Mouse (Mus musculus): ENCODE results near the gene Pde3b. TPM values are rescaled to one million over a fixed set of nuclear protein-coding genes. Genes with fewer than 3 reads are reported as not detected.

Gene Pde3b
- polyA plus RNA-seq, 1 experiment from 2014 or later: 8.0 TPM

DNA sequence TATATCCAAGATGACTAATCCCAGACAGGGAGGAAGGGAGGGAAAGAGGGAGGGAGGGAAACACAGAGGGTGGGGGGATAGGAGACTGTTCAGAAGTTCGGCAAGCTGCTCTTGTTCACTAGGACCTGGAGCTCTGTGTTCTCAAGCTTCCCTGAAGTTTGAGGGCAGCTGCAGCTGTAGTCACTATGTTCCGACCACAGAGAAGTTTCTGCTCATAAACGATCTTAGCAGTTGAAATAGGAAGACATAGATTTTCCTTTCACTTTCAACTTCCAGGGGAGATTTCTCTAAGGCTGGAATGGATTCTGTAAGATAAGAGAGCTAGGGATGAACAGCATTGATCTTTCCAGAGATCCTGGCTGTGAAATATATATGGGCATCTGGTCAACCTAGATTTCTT lies 161.8 kb downstream of the Pde3b start:
- H3K9ac ChIP-seq: no peak overlapping the region
- H3K27me3 ChIP-seq: no peaks in the 10 kb centered on the region
- 70% methylated on average over 3 of the region's 3 CpGs for WGBS
- ATAC-seq (ENCODE audit: insufficient number of reproducible peaks, insufficient read depth, low FRiP score, low TSS enrichment): no peak
- no peaks in the 10 kb centered on the region for H3K4me1 ChIP-seq
- no peaks in the 10 kb centered on the region for H3K36me3 ChIP-seq
- H3K4me3 ChIP-seq: no peak overlapping the region
- H3K9me3 ChIP-seq: no peaks in the 10 kb centered on the region
- no peak overlapping the region for H3K27ac ChIP-seq
- H3K4me2 ChIP-seq (replicated peaks): no peak overlapping the region

DNA sequence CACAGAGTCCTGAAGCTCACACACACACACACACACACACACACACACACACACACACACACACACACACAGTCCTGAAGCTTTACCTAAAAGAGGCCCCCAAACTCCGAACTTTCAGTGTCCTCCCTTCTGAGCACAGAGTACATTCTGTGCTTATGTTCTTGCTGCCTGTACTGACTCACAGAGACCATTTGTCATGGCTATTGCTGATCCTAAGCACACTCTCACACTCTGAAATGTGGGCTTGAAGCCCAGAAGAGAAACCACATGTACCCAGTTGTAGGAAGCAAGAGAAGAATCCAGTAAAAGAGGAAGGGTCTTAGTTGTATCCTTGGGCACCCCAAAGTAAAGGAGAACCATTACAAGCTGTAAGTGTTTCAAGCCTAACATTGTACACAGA lies 162.6 kb downstream of the Pde3b start:
- WGBS: 100% methylated on average over 1 of the region's 1 CpGs
- Histone ChIP-seq H3K4me2 (replicated peaks) (no peak overlapping the region), H3K9me3 (no peaks in the 10 kb centered on the region), H3K27me3 (no peaks in the 10 kb centered on the region), H3K36me3 (no peaks in the 10 kb centered on the region), H3K9ac (no peak overlapping the region), H3K4me3 (no peak overlapping the region), H3K4me1 (no peaks in the 10 kb centered on the region), H3K27ac (no peak overlapping the region)
- no peak for ATAC-seq (ENCODE audit: insufficient number of reproducible peaks, insufficient read depth, low FRiP score, low TSS enrichment)

DNA sequence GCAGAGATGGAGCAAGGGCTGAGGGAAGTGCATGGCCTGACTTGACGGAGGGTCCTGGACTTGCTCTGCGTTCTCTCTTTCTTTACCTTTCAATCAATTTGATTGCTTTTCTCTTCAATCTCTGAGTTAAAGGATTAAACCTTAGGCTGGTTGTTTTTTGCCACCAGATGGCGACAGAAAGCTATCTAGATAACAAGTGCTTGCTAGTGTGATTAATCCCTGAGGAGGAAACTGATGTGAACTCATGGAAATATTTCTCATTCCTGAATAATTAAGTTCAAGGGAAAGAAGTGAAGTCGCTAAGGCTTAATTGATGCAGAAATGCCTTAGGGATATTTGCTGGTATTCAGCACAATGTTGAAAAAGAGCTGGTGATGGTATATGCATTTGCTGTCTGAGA lies 165.3 kb downstream of the Pde3b start:
- no peaks in the 10 kb centered on the region for H3K9me3 ChIP-seq

DNA sequence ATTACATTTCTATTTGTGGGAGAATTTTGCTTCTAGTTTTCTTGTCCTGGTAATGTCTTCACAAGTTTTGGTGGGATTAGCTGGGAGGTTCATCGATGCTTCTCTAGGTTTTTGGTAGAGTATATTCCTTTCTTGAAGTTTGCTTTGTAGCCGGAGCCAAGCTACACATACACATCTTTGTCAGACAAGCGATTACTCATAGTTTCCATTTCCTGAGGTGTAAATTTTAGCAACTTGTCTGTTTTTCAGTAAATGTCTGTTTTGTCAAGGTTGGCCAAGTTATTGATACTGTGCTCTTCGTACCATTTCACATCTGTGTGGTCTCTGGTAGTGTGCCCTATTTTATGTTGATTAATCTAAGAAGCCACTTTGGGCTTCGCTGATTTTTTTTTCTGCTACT lies 166.1 kb downstream of the Pde3b start:
- Histone ChIP-seq H3K9ac (no peak overlapping the region), H3K4me2 (replicated peaks) (no peak overlapping the region), H3K36me3 (no peaks in the 10 kb centered on the region), H3K9me3 (no peaks in the 10 kb centered on the region), H3K27me3 (no peaks in the 10 kb centered on the region), H3K27ac (no peak overlapping the region), H3K4me3 (no peak overlapping the region), H3K4me1 (no peaks in the 10 kb centered on the region)
- no peak for ATAC-seq (ENCODE audit: insufficient number of reproducible peaks, insufficient read depth, low FRiP score, low TSS enrichment)
- WGBS: 81% methylated on average over 5 of the region's 5 CpGs

More for the DNA sequence above, 165.3 kb downstream of the Pde3b start:
- 3% methylated on average over 4 of the region's 4 CpGs for WGBS
- ATAC-seq (ENCODE audit: insufficient number of reproducible peaks, insufficient read depth, low FRiP score, low TSS enrichment): no peak
- H3K4me2 ChIP-seq (replicated peaks): no peak overlapping the region
- H3K36me3 ChIP-seq: no peaks in the 10 kb centered on the region
- H3K9ac ChIP-seq: no peak overlapping the region
- H3K27me3 ChIP-seq: no peaks in the 10 kb centered on the region
- no peak overlapping the region for H3K4me3 ChIP-seq
- H3K27ac ChIP-seq: no peak overlapping the region
- H3K4me1 ChIP-seq: no peaks in the 10 kb centered on the region

DNA sequence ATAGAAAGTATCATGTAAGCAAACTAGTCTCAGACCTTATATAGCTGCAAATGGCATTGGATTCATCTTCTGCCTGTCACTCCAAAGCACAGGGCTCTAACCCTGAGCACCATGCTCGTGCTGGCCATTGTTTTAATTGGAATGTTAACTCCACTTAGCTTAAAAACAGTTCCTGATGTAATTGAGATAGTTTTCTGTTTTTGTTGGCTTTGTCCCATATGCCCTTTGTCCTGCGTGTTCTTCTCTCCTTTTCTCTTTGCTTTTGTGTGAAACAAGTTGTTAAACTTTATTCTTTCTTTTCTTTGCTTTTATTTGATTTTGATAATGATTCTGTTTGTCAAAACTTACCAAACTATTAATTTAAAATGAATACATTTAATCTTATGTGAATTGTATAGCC lies 167.4 kb downstream of the Pde3b start:
- no peaks in the 10 kb centered on the region for H3K9me3 ChIP-seq
- ATAC-seq (ENCODE audit: insufficient number of reproducible peaks, insufficient read depth, low FRiP score, low TSS enrichment): no peak
- no peaks in the 10 kb centered on the region for H3K36me3 ChIP-seq
- no peak overlapping the region for H3K27ac ChIP-seq
- no peak overlapping the region for H3K9ac ChIP-seq
- H3K4me1 ChIP-seq: no peaks in the 10 kb centered on the region
- WGBS: 37% methylated on average over 2 of the region's 2 CpGs
- no peak overlapping the region for H3K4me2 ChIP-seq (replicated peaks)
- H3K4me3 ChIP-seq: no peak overlapping the region
- H3K27me3 ChIP-seq: no peaks in the 10 kb centered on the region

Other genes with a start within 250 kb of the Pde3b start
- 116 and 121 TPM in 2 replicates for gene Copb1, start 160.6 kb upstream of the Pde3b start, polyA plus RNA-seq (2016; fragmentation: Nextera tagmentation; extraction: Ambion mirVana)
- 380 and 387 TPM in 2 replicates for gene Psma1, start 139.2 kb upstream of the Pde3b start, polyA plus RNA-seq (2016; fragmentation: Nextera tagmentation; extraction: Ambion mirVana)
- gene Cyp2r1, start 147.7 kb downstream of the Pde3b start, polyA plus RNA-seq (2016; fragmentation: Nextera tagmentation; extraction: Ambion mirVana): 2.8 and 3.1 TPM in 2 replicates
- 23.6 and 25.7 TPM in 2 replicates for gene Calca, start 221.1 kb downstream of the Pde3b start, polyA plus RNA-seq (2016; fragmentation: Nextera tagmentation; extraction: Ambion mirVana)

Measured in embryonic facial prominence, embryonic 12.5 days (tissue).